Mouse (Mus musculus): ENCODE results near the gene Foxo1. TPM values are rescaled to one million over a fixed set of nuclear protein-coding genes. Genes with fewer than 3 reads are reported as not detected.

Foxo1 gene
- polyA plus RNA-seq, 1 experiment from 2014 or later: 7.1 TPM

GRCm38 (mm10) chr3:52400284-52401161, 132.4 kb downstream of the Foxo1 start:
- Histone ChIP-seq H3K4me2 (peak overlapping the region; percentile 68), H3K4me1 (ENCODE audit: control insufficient read depth, insufficient read depth, low read length) (peaks cover 17% of the 10 kb centered on the region), H3K27ac (ENCODE audit: low read depth, low read length) (peak overlapping the region; percentile 62), H3K27me3 (ENCODE audit: control insufficient read depth, insufficient read depth, low read length) (peaks cover 4% of the 10 kb centered on the region; the same call in 1 of the 2 replicates), H3K9me3 (replicated peaks; ENCODE audit: control insufficient read depth, low read length) (no peaks in the 10 kb centered on the region), H3K4me3 (ENCODE audit: low read depth, low read length) (peak overlapping the region; percentile 35), H3K36me3 (ENCODE audit: control insufficient read depth, insufficient read depth, low read length) (no peaks in the 10 kb centered on the region), H3K9ac (ENCODE audit: low read depth, low read length) (peak overlapping the region; percentile 68; the same call in 1 of the 2 replicates)
- ATAC-seq (replicated peaks; ENCODE audit: insufficient number of reproducible peaks, low FRiP score, low TSS enrichment): no peak
- WGBS (ENCODE audit: insufficient replicate concordance): 7% methylated on average over 19 of the region's 19 CpGs

- Histone ChIP-seq H3K9me3 (replicated peaks; ENCODE audit: control insufficient read depth, low read length) (no peaks in the 10 kb centered on the region), H3K27ac (ENCODE audit: low read depth, low read length) (peak overlapping the region; percentile 62), H3K36me3 (ENCODE audit: control insufficient read depth, insufficient read depth, low read length) (no peaks in the 10 kb centered on the region), H3K4me1 (ENCODE audit: control insufficient read depth, insufficient read depth, low read length) (peaks cover 17% of the 10 kb centered on the region), H3K27me3 (ENCODE audit: control insufficient read depth, insufficient read depth, low read length) (no peaks in the 10 kb centered on the region; the same call in 1 of the 2 replicates), H3K9ac (ENCODE audit: low read depth, low read length) (peak overlapping the region; percentile 68), H3K4me3 (ENCODE audit: low read depth, low read length) (peak overlapping the region; percentile 35), H3K4me2 (peak overlapping the region; percentile 68)
- WGBS (ENCODE audit: insufficient replicate concordance): 3% methylated on average over 26 of the region's 26 CpGs
- ATAC-seq (replicated peaks; ENCODE audit: insufficient number of reproducible peaks, low FRiP score, low TSS enrichment): peak; percentile 48; the same call in 1 of the 2 replicates
These were observed 133.2 kb downstream of the Foxo1 start for GRCm38 (mm10) chr3:52401162-52401928.

Other genes with a start within 250 kb of the Foxo1 start
- 2.1 and 2.6 TPM in 2 replicates for gene Maml3, start 163.3 kb upstream of the Foxo1 start, polyA plus RNA-seq (2014; fragmentation: Nextera tagmentation; extraction: Ambion mirVana)

Measured in heart, embryonic 11.5 days (tissue).